Comparison of ENCODE assay signal across 8 mouse cellular contexts in genomic region chr6:47878133-47878514, GRCm38 (mm10). TPM values are rescaled to one million over a fixed set of nuclear protein-coding genes. Genes with fewer than 3 reads are reported as not detected.
A peak's percentile ranks its signal among the peaks of the same experiment; 100 is the strongest.
DNase-seq lines count a peak whose midpoint lies in the region; ATAC-seq lines count a peak whose summit lies in the region.

No protein-coding gene starts in this region.

- peak overlapping the region; percentile 86 for H3K4me2 ChIP-seq in kidney, embryonic 14.5 days (replicated peaks; ENCODE audit: low read depth, low read length)
- H3K4me2 ChIP-seq in forebrain, embryonic 11.5 days (ENCODE audit: low read depth, low read length, severe bottlenecking) = peak overlapping the region; percentile 92
- H3K4me2 ChIP-seq in liver, embryonic 13.5 days = peak overlapping the region; percentile 89

- DNase-seq in kidney, adult 9 months = no peak
- DNase-seq in Muller cell, postnatal 12 days (ENCODE audit: inconsistent ontology term) = peak; percentile 60
- no peak for DNase-seq in forebrain, embryonic 11.5 days (ENCODE audit: low spot score)
- DNase-seq in liver, embryonic 13.5 days = no peak
- peak; percentile 26 for DNase-seq in thymus, postnatal 14 days
- DNase-seq in adrenal gland, postnatal 36 days = no peak
- DNase-seq in cerebellum, adult 11 months = no peak

- ATAC-seq in kidney, embryonic 14.5 days (ENCODE audit: low FRiP score, low TSS enrichment) = no peak
- ATAC-seq in forebrain, embryonic 11.5 days (replicated peaks; ENCODE audit: low FRiP score) = no peak
- ATAC-seq in liver, embryonic 13.5 days (ENCODE audit: low read depth) = no peak

- H3K9me3 ChIP-seq in kidney, embryonic 14.5 days (ENCODE audit: control insufficient read depth, low read length) = no peaks in the 10 kb centered on the region
- H3K9me3 ChIP-seq in forebrain, embryonic 11.5 days (ENCODE audit: control insufficient read depth, low read length) = no peaks in the 10 kb centered on the region
- no peaks in the 10 kb centered on the region for H3K9me3 ChIP-seq in liver, embryonic 13.5 days (replicated peaks)

- H3K27me3 ChIP-seq in kidney, embryonic 14.5 days (ENCODE audit: control insufficient read depth, insufficient read depth, low read length) = no peaks in the 10 kb centered on the region
- no peaks in the 10 kb centered on the region for H3K27me3 ChIP-seq in forebrain, embryonic 11.5 days (ENCODE audit: control insufficient read depth, insufficient read depth, low read length)
- H3K27me3 ChIP-seq in liver, embryonic 13.5 days = no peaks in the 10 kb centered on the region

- H3K36me3 ChIP-seq in kidney, embryonic 14.5 days (ENCODE audit: control insufficient read depth, insufficient read depth, low read length) = peaks cover 29% of the 10 kb centered on the region
- H3K36me3 ChIP-seq in forebrain, embryonic 11.5 days (ENCODE audit: control insufficient read depth, insufficient read depth, low read length) = peaks cover 2% of the 10 kb centered on the region; the same call in 1 of the 2 replicates
- H3K36me3 ChIP-seq in liver, embryonic 13.5 days = peaks cover 27% of the 10 kb centered on the region

- H3K4me3 ChIP-seq in kidney, embryonic 14.5 days (ENCODE audit: low read length) = peak overlapping the region; percentile 88
- peak overlapping the region; percentile 96 for H3K4me3 ChIP-seq in forebrain, embryonic 11.5 days (ENCODE audit: low read depth, low read length)
- H3K4me3 ChIP-seq in liver, embryonic 13.5 days (replicated peaks) = peak overlapping the region; percentile 86

- peaks cover 7% of the 10 kb centered on the region; the same call in 1 of the 2 replicates for H3K4me1 ChIP-seq in kidney, embryonic 14.5 days (ENCODE audit: control insufficient read depth, insufficient read depth, low read length)
- H3K4me1 ChIP-seq in forebrain, embryonic 11.5 days (replicated peaks; ENCODE audit: control insufficient read depth, insufficient read depth, low read length) = peaks cover 10% of the 10 kb centered on the region
- H3K4me1 ChIP-seq in liver, embryonic 13.5 days (replicated peaks) = peaks cover 30% of the 10 kb centered on the region

- H3K9ac ChIP-seq in kidney, embryonic 14.5 days (ENCODE audit: low read depth, low read length) = peak overlapping the region; percentile 96
- H3K9ac ChIP-seq in forebrain, embryonic 11.5 days (ENCODE audit: low read length) = peak overlapping the region; percentile 96
- peak overlapping the region; percentile 93 for H3K9ac ChIP-seq in liver, embryonic 13.5 days

- peak overlapping the region; percentile 97 for H3K27ac ChIP-seq in kidney, embryonic 14.5 days (ENCODE audit: low read depth, low read length)
- H3K27ac ChIP-seq in forebrain, embryonic 11.5 days (ENCODE audit: low read depth, low read length) = peak overlapping the region; percentile 96
- peak overlapping the region; percentile 94 for H3K27ac ChIP-seq in liver, embryonic 13.5 days

- WGBS in kidney, embryonic 14.5 days = under 1% methylated on average over 11 of the region's 11 CpGs
- WGBS in forebrain, embryonic 11.5 days = under 1% methylated on average over 11 of the region's 11 CpGs
- 2% methylated on average over 11 of the region's 11 CpGs for WGBS in liver, embryonic 13.5 days (ENCODE audit: insufficient replicate concordance)

RNA-seq across cellular contexts. Expression of gene Zfp282, which starts 1.1 kb away (rescaled TPM):
- 10.8 and 14.5 TPM in 2 replicates for polyA plus RNA-seq in kidney, embryonic 14.5 days (2014; fragmentation: Nextera tagmentation; extraction: Ambion mirVana)
- polyA plus RNA-seq in forebrain, embryonic 11.5 days (2014; fragmentation: Nextera tagmentation; extraction: Ambion mirVana) = 17.8 and 19.4 TPM in 2 replicates
- polyA plus RNA-seq in liver, embryonic 13.5 days (2015; fragmentation: Nextera tagmentation; extraction: Ambion mirVana) = 3.1 and 3.8 TPM in 2 replicates
- total RNA-seq in adrenal gland, postnatal 36 days (2021) = 10 to 100 TPM in 1 of 2 experiments, 1 to 10 TPM in 1; 9.9 to 11.2 TPM

RNA-seq across cellular contexts. Expression of gene Zfp212, which starts 42.2 kb away (rescaled TPM):
- polyA plus RNA-seq in kidney, embryonic 14.5 days (2014; fragmentation: Nextera tagmentation; extraction: Ambion mirVana) = 11.6 and 15.3 TPM in 2 replicates
- 15.9 and 17.5 TPM in 2 replicates for polyA plus RNA-seq in forebrain, embryonic 11.5 days (2014; fragmentation: Nextera tagmentation; extraction: Ambion mirVana)
- 6.8 and 7.0 TPM in 2 replicates for polyA plus RNA-seq in liver, embryonic 13.5 days (2015; fragmentation: Nextera tagmentation; extraction: Ambion mirVana)
- total RNA-seq in adrenal gland, postnatal 36 days (2021) = 10 to 100 TPM; 14.7 to 15.2 TPM

RNA-seq across cellular contexts. Expression of gene Zfp398, which starts 42.7 kb away (rescaled TPM):
- polyA plus RNA-seq in kidney, embryonic 14.5 days (2014; fragmentation: Nextera tagmentation; extraction: Ambion mirVana) = 8.6 and 11.6 TPM in 2 replicates
- 9.2 and 11.3 TPM in 2 replicates for polyA plus RNA-seq in forebrain, embryonic 11.5 days (2014; fragmentation: Nextera tagmentation; extraction: Ambion mirVana)
- 2.2 TPM in 2 replicates for polyA plus RNA-seq in liver, embryonic 13.5 days (2015; fragmentation: Nextera tagmentation; extraction: Ambion mirVana)
- total RNA-seq in adrenal gland, postnatal 36 days (2021) = 10 to 100 TPM in 1 of 2 experiments, 1 to 10 TPM in 1; 9.9 to 13.3 TPM

RNA-seq across cellular contexts. Expression of gene Zfp786, which starts 47.5 kb away (rescaled TPM):
- polyA plus RNA-seq in kidney, embryonic 14.5 days (2014; fragmentation: Nextera tagmentation; extraction: Ambion mirVana) = 2.1 and 3.1 TPM in 2 replicates
- polyA plus RNA-seq in forebrain, embryonic 11.5 days (2014; fragmentation: Nextera tagmentation; extraction: Ambion mirVana) = 7.3 and 7.6 TPM in 2 replicates
- 0.61 and 0.70 TPM in 2 replicates for polyA plus RNA-seq in liver, embryonic 13.5 days (2015; fragmentation: Nextera tagmentation; extraction: Ambion mirVana)
- 1 to 10 TPM in 1 of 2 experiments, under 1 TPM in 1; 0.83 to 1.4 TPM for total RNA-seq in adrenal gland, postnatal 36 days (2021)

Comparison
In these comparisons a context has a peak if more than half of its experiments do, and no peak if none do; other contexts are left out.
1. DNase-seq: peak in Muller cell, postnatal 12 days (single experiment) and thymus, postnatal 14 days (single experiment); none in kidney, adult 9 months (single experiment), forebrain, embryonic 11.5 days (single experiment), liver, embryonic 13.5 days (single experiment), adrenal gland, postnatal 36 days (0 of 2) and cerebellum, adult 11 months (single experiment).
2. Peak in every context shown above with its lines, with median percentiles within 50 percentile points of each other: H3K27ac ChIP-seq, H3K4me2 ChIP-seq, H3K4me3 ChIP-seq and H3K9ac ChIP-seq.